Mouse (Mus musculus): ENCODE data around the gene Kdf1.
"Not testable (repeated sequence)": the region's sequence is repeated elsewhere in the genome, so short reads cannot be mapped to it uniquely, and the experiment has no call there.

The Kdf1 gene

DNA sequence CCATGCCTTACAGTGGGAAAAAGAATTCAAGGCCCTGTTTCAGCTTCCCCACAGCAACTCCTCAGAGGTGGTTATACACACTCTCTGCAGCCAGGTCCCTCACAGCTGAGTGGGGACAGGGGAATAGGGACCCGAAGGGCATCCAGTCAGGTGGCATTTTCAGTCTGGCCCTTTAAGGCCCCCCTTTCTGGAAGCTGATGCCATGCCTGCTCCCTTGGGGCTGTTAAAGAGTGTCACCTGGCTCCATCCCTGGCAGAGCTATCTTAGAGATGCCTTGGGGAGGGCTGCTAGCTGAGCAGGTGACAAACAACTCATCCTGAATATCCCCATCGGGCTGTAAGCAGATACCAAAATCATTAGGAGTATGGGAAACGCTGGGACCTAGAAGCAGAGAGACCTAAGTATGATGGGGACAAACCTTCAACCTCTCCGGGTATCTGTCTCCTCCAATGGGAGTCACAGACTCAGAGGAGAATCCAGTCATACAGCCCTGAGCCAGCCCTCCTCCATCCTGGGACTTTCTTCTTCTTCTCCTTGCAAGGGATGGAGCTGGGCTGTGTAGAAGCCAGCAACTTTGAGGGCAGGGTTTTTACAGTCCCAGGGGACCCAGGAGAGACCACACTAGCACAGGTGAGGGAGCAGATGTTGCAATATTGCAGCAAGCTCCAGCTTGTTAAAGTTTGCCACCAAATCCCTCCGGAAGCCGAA lies 21.9 kb upstream of the Kdf1 start:
- DNase-seq (ENCODE audit: low spot score in 2 of 2) = no peak

GRCm38 (mm10) chr4:133497461-133498159 lies 21.2 kb upstream of the Kdf1 start:
- no peak for DNase-seq (ENCODE audit: low spot score in 2 of 2)

DNA sequence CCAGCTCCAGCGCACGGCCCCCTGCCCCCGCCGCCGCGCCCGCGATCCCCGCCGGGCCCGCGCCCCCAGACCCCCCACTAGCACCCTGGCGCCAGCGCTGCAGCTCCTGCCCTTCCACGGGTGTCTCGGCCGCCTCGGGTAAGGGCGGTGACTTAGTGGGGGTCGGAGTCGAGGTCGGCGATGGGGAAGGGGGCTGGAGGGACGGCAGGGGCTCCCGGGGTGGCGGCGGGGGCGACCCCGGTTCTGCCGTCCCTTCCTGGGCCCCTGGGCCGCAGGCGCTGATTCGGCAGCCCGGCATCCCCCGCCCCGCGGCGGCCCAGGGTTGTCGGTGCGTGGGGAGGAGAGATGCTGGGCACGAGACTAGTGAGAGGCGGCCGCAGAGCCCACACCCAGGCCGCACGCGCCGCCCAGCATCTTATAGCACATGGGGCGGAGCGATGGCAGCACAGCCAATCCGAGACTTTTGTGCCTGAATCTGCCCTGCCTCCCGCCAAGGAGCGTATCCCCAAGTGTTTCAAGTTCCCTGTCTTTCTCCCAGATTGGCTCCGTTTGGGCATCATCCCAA lies 20.5 kb upstream of the Kdf1 start, which contains the start of gene Trnp1:
Gene Trnp1 (minus strand): TSS at position 391 of the 565 bp plus-strand sequence.
- peak in 1 of 2 experiments; percentile 45 for DNase-seq (ENCODE audit: low spot score in 2 of 2)

DNA sequence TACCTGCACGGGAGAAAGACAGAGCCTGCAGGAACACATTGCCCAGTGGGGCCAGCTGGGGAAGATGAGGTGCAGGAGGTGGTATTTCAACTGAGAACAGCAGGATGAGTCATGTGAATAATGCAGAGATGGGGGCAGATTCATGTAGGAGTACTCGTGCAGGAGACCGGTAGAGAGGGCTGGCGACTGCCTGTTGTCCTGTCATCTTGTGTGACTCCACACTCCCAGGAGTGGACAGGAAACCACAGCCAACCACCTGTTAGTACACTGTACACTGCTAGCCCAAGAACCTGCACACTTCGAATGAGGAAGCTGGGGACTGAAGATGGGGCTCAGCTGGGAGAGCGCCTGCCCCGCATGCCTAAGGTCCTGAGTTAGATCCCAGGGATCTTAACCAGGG lies 17.2 kb upstream of the Kdf1 start:
- no peak for DNase-seq (ENCODE audit: low spot score in 2 of 2)

DNA sequence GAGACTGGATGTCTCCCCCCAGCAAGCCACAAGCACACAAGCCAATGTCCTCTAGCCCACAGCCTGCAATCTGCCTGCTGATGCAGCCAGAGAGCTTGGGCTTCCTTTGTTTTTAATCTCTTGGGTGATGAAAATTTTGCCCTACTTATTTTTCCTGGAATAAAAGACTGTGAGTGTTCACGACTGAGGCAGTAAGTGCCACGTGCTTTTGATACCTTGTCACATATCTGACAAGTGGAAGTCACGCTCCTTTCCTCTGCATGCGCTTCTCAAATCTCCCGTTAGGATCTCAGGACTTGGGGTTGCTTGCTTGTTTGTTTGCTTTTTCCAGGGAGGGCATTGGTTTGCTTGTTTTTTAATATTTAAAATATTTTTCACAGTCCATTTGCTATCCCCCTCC lies 14.5 kb upstream of the Kdf1 start:
- no peak for DNase-seq (ENCODE audit: low spot score in 2 of 2)

DNA sequence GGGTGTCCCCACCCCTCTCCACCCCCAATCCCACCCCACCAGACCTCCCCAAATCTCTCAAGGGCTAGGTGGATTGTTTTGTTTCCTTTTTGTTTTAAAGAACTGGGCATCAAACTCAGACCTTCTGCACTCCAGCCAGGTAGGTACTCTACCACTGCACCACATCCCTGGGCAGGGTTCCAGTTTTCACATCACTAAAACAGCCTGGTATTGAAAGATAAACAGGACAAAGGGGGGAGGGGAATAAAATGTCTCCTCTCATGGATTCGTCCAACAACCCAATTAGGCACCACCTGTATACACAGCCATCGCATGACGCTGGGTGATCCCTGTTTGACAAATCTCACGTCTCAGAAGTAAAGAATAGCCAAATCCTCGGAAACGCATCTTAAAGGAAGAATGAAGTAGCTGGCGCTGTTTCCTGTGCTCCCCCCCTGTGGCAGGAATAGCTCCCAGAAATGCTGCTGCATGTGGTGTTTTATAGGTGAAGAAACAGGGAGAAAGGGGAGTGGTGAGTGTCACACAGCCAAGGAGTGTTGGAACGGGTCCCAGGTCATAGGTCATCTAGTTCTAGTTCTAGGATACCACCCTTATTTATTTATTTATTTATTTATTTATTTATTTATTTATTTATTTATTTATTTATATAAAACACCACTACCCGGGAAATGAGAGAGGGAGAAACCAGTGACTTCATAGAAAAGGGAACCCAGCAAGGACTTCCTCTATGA lies 13.8 kb upstream of the Kdf1 start:
- DNase-seq (ENCODE audit: low spot score in 2 of 2) = no peak

- DNase-seq (ENCODE audit: low spot score in 2 of 2) = peak; percentile 65 to 70
These were observed 12.2 kb upstream of the Kdf1 start for GRCm38 (mm10) chr4:133506573-133506972.

GRCm38 (mm10) chr4:133508990-133509389 lies 9.8 kb upstream of the Kdf1 start:
- no peak for DNase-seq (ENCODE audit: low spot score in 2 of 2)

- no peak for DNase-seq (ENCODE audit: low spot score in 2 of 2)
These were observed 7.7 kb upstream of the Kdf1 start for GRCm38 (mm10) chr4:133511050-133511449.

- DNase-seq (ENCODE audit: low spot score in 2 of 2) = not testable (repeated sequence)
These were observed 6.3 kb upstream of the Kdf1 start for GRCm38 (mm10) chr4:133512511-133512910.

- peak; percentile 61 to 78 for DNase-seq (ENCODE audit: low spot score in 2 of 2)
These were observed 5.8 kb upstream of the Kdf1 start for GRCm38 (mm10) chr4:133512972-133513371.

GRCm38 (mm10) chr4:133519369-133519665 lies 554 bp downstream of the Kdf1 start:
- DNase-seq (ENCODE audit: low spot score in 2 of 2) = no peak

DNA sequence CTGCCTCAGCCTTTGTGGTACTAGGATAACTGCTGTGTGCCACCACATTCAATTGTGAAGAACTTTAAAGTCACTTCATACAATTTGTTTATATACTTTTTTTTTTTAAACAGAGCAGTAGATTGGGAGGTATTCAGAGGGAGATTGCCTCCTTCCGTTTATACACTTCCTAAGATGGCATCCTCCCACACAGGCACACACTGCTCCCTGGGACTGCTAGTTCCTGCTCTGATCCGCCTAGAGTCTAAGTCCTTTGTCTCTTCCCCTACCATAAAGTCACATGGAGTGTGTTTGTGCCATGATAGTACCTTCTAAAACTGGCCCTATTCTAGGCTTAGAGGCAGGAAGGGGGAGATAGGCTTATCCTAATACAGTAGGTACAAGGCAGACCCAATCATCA lies 2.7 kb downstream of the Kdf1 start:
- no peak for DNase-seq (ENCODE audit: low spot score in 2 of 2)

DNA sequence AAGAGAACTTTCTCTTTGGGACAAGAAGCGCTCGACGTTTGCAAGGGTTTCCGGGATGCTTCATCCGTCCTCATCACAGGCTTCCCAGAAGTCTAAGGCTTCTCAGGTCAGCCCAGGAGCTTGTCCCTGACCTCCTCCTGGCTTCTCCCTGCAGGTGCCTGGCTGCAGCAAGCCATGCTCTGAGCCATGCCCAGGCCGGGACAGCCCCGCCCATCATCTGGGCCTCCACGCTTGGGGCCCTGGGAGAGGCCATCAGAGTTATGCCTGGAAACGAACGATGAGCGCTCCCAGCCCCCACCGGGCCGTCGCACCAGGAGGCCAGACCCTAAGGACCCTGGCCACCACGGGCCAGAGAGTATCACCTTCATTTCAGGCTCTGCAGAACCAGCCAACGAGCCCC lies 9.0 kb downstream of the Kdf1 start:
- no peak for DNase-seq (ENCODE audit: low spot score in 2 of 2)

- no peak for DNase-seq (ENCODE audit: low spot score in 2 of 2)
These were observed 14.0 kb downstream of the Kdf1 start for GRCm38 (mm10) chr4:133532777-133533176.

DNA sequence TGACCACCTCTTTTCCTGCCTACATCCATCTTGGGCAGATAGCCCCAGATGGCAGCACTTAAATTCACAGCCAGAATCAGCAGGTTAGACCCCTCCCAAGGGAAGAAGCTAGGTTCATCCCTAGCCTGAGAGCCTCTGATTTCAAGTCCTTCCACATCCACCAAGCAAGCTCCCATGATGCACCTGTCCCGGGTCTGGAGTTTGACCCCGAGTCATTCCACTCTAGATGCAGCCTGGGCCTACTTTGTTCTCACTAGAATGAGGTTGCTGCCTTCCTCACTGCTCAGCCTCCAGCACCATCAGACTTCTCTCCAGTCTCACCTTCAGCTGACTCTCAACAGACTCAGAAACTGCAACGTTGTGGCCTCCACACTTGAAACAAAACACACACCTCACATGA lies 17.3 kb downstream of the Kdf1 start:
- DNase-seq (ENCODE audit: low spot score in 2 of 2) = no peak

- DNase-seq (ENCODE audit: low spot score in 2 of 2) = no peak
These were observed 17.9 kb downstream of the Kdf1 start for GRCm38 (mm10) chr4:133536652-133537051.

- DNase-seq (ENCODE audit: low spot score in 2 of 2) = peak; percentile 90 to 93
These were observed 26.8 kb downstream of the Kdf1 start, which contains the start of gene Nudc for GRCm38 (mm10) chr4:133545272-133546231. Gene Nudc, minus strand, starts transcription at chr4:133545996.

GRCm38 (mm10) chr4:133552029-133552428 lies 33.3 kb downstream of the Kdf1 start:
- DNase-seq (ENCODE audit: low spot score in 2 of 2) = no peak

- DNase-seq (ENCODE audit: low spot score in 2 of 2) = no peak
These were observed 34.1 kb downstream of the Kdf1 start, which contains the start of gene Nr0b2 for GRCm38 (mm10) chr4:133552768-133553447. Gene Nr0b2, plus strand, starts transcription at chr4:133553376.
